Mouse (Mus musculus): ENCODE measurements around the gene Gm45234.
"Not testable (repeated sequence)": the region's sequence is repeated elsewhere in the genome, so short reads cannot be mapped to it uniquely, and the experiment has no call there.

Gm45234 gene

GRCm38 (mm10) chr6:124755831-124756595 lies at the start of gene Gm45234, which contains the start of gene Atn1:
Gm45234 (minus strand) TSS chr6:124756021.
Atn1 (minus strand) TSS chr6:124756524.
- DNase-seq (ENCODE audit: low spot score in 2 of 2): no peak

- DNase-seq (ENCODE audit: low spot score in 2 of 2): no peak
These were observed 48.5 kb upstream of the Gm45234 start for GRCm38 (mm10) chr6:124804341-124804740.

- DNase-seq (ENCODE audit: low spot score in 2 of 2): not testable (repeated sequence)
These were observed 47.9 kb upstream of the Gm45234 start for GRCm38 (mm10) chr6:124803691-124804090.

- DNase-seq (ENCODE audit: low spot score in 2 of 2): no peak
These were observed 47.2 kb upstream of the Gm45234 start for GRCm38 (mm10) chr6:124803061-124803460.

- not testable (repeated sequence) for DNase-seq (ENCODE audit: low spot score in 2 of 2)
These were observed 46.6 kb upstream of the Gm45234 start for GRCm38 (mm10) chr6:124802400-124802799.

- no peak for DNase-seq (ENCODE audit: low spot score in 2 of 2)
These were observed 40.4 kb upstream of the Gm45234 start for GRCm38 (mm10) chr6:124796200-124796599.

GRCm38 (mm10) chr6:124795781-124796180 lies 40.0 kb upstream of the Gm45234 start:
- DNase-seq (ENCODE audit: low spot score in 2 of 2): no peak

GRCm38 (mm10) chr6:124791911-124792310 lies 36.1 kb upstream of the Gm45234 start:
- DNase-seq (ENCODE audit: low spot score in 2 of 2): no peak

- no peak for DNase-seq (ENCODE audit: low spot score in 2 of 2)
These were observed 34.3 kb upstream of the Gm45234 start for GRCm38 (mm10) chr6:124790121-124790520.

- no peak for DNase-seq (ENCODE audit: low spot score in 2 of 2)
These were observed 33.7 kb upstream of the Gm45234 start for GRCm38 (mm10) chr6:124789519-124789918.

- DNase-seq (ENCODE audit: low spot score in 2 of 2): no peak
These were observed 31.9 kb upstream of the Gm45234 start for GRCm38 (mm10) chr6:124787722-124788121.

GRCm38 (mm10) chr6:124786756-124787420 lies 31.1 kb upstream of the Gm45234 start:
- peak in 1 of 2 experiments; percentile 61 for DNase-seq (ENCODE audit: low spot score in 2 of 2)

- no peak for DNase-seq (ENCODE audit: low spot score in 2 of 2)
These were observed 26.6 kb upstream of the Gm45234 start for GRCm38 (mm10) chr6:124782436-124782835.

- no peak for DNase-seq (ENCODE audit: low spot score in 2 of 2)
These were observed 25.1 kb upstream of the Gm45234 start for GRCm38 (mm10) chr6:124780917-124781316.

- DNase-seq (ENCODE audit: low spot score in 2 of 2): no peak
These were observed 24.2 kb upstream of the Gm45234 start for GRCm38 (mm10) chr6:124779984-124780416.

GRCm38 (mm10) chr6:124779222-124779983 lies 23.6 kb upstream of the Gm45234 start, which contains the start of gene Lrrc23:
Lrrc23 (minus strand) TSS chr6:124779727.
- DNase-seq (ENCODE audit: low spot score in 2 of 2): no peak

GRCm38 (mm10) chr6:124770511-124770910 lies 14.7 kb upstream of the Gm45234 start:
- DNase-seq (ENCODE audit: low spot score in 2 of 2): no peak

GRCm38 (mm10) chr6:124770013-124770412 lies 14.2 kb upstream of the Gm45234 start:
- no peak for DNase-seq (ENCODE audit: low spot score in 2 of 2)

GRCm38 (mm10) chr6:124769101-124769765 lies 13.4 kb upstream of the Gm45234 start, which contains the start of gene Eno2:
Eno2 (minus strand) TSS chr6:124769673.
- DNase-seq (ENCODE audit: low spot score in 2 of 2): peak in 1 of 2 experiments; percentile 68

GRCm38 (mm10) chr6:124768704-124769044 lies 12.9 kb upstream of the Gm45234 start:
- no peak for DNase-seq (ENCODE audit: low spot score in 2 of 2)

- DNase-seq (ENCODE audit: low spot score in 2 of 2): peak in 1 of 2 experiments; percentile 59
These were observed 12.3 kb upstream of the Gm45234 start for GRCm38 (mm10) chr6:124767920-124768703.
